Mouse (Mus musculus): ENCODE data around the gene Arhgef11. TPM values are rescaled to one million over a fixed set of nuclear protein-coding genes. Genes with fewer than 3 reads are reported as not detected.

Arhgef11 gene
- total and polyA plus RNA-seq, 3 experiments = 2.0 to 4.9 TPM; not detected in 1

GRCm38 (mm10) chr3:87624899-87625298, 7.5 kb downstream of the Arhgef11 start:
- TF ChIP-seq GABPA (IDR thresholded peaks at IDR 0.05; ENCODE audit: low read depth, low read length) = no peak
- TF ChIP-seq SMC3 (IDR thresholded peaks at IDR 0.05; ENCODE audit: low read depth, low read length) = no peak
- TF ChIP-seq MXI1 (IDR thresholded peaks at IDR 0.05; ENCODE audit: low read depth, low read length) = no peak
- TF ChIP-seq POLR2AphosphoS2 (IDR thresholded peaks at IDR 0.05; ENCODE audit: low read length) = no peak
- TF ChIP-seq KAT2A (conservative IDR thresholded peaks at IDR 0.05; ENCODE audit: low read depth, low read length) = no peak
- no peak for TF ChIP-seq ETS1 (IDR thresholded peaks at IDR 0.05; ENCODE audit: low read depth, low read length)
- TF ChIP-seq RCOR1 (IDR thresholded peaks at IDR 0.05; ENCODE audit: low read depth, low read length) = no peak
- TF ChIP-seq ZNF384 (IDR thresholded peaks at IDR 0.05; ENCODE audit: low read depth, low read length) = no peak
- TF ChIP-seq USF1 (IDR thresholded peaks at IDR 0.05; ENCODE audit: low read depth, low read length) = no peak
- TF ChIP-seq BHLHE40 (IDR thresholded peaks at IDR 0.05; ENCODE audit: borderline replicate concordance, low read depth, low read length) = no peak
- TF ChIP-seq POLR2AphosphoS5 (IDR thresholded peaks at IDR 0.05; ENCODE audit: borderline replicate concordance, low read depth, low read length) = no peak
- no peak for TF ChIP-seq EP300 (IDR thresholded peaks at IDR 0.05; ENCODE audit: low read depth in 1 of 2, low read length in 2 of 2)
- TF ChIP-seq MAX (IDR thresholded peaks at IDR 0.05; ENCODE audit: low read length) = no peak
- TF ChIP-seq ZMIZ1 (IDR thresholded peaks at IDR 0.05; ENCODE audit: low read depth, low read length) = no peak
- no peak for TF ChIP-seq MAZ (IDR thresholded peaks at IDR 0.05; ENCODE audit: low read depth, low read length)
- TF ChIP-seq MYC (IDR thresholded peaks at IDR 0.05; ENCODE audit: low read depth, low read length) = no peak
- TF ChIP-seq ZC3H11A (IDR thresholded peaks at IDR 0.05; ENCODE audit: low read depth, low read length) = no peak
- no peak for TF ChIP-seq USF2 (IDR thresholded peaks at IDR 0.05; ENCODE audit: borderline replicate concordance in 1 of 2, insufficient read depth in 1 of 2, low read depth in 1 of 2, low read length in 2 of 2)
- TF ChIP-seq MEF2A (IDR thresholded peaks at IDR 0.05; ENCODE audit: extremely low read depth, insufficient replicate concordance, low read depth, low read length, poor library complexity, severe bottlenecking) = no peak
- TF ChIP-seq NELFE (IDR thresholded peaks at IDR 0.05; ENCODE audit: low read depth, low read length) = no peak
- DNase-seq (ENCODE audit: low read depth, low spot score) = no peak

GRCm38 (mm10) chr3:87630899-87631298, 13.5 kb downstream of the Arhgef11 start:
- Histone ChIP-seq H3K27me3 (ENCODE audit: control insufficient read depth in 1 of 2, insufficient read depth in 2 of 2, low read length in 2 of 2) (no peaks in the 10 kb centered on the region), H3K4me1 (ENCODE audit: control insufficient read depth in 1 of 2, insufficient read depth in 2 of 2, low read length in 2 of 2) (no peaks in the 10 kb centered on the region), H3K36me3 (ENCODE audit: control insufficient read depth in 1 of 2, insufficient read depth in 2 of 2, low read length in 2 of 2) (no peaks in the 10 kb centered on the region), H3K79me2 (ENCODE audit: control insufficient read depth, insufficient read depth, low read length, poor library complexity) (no peaks in the 10 kb centered on the region), H3K4me3 (ENCODE audit: control insufficient read depth in 1 of 2, insufficient read depth in 1 of 2, low read depth in 2 of 2, low read length in 2 of 2) (no peak overlapping the region), H3K27ac (ENCODE audit: control insufficient read depth, low read depth, low read length) (no peak overlapping the region), H3K9ac (ENCODE audit: control insufficient read depth, low read depth, low read length, poor library complexity, severe bottlenecking) (no peak overlapping the region), H3K9me3 (replicated peaks; ENCODE audit: insufficient read depth, low read length) (no peaks in the 10 kb centered on the region)
- TF ChIP-seq SIN3A (IDR thresholded peaks at IDR 0.05; ENCODE audit: low read length) (no peak), RAD21 (IDR thresholded peaks at IDR 0.05; ENCODE audit: low read depth, low read length) (no peak), BHLHE40 (IDR thresholded peaks at IDR 0.05; ENCODE audit: borderline replicate concordance, low read depth, low read length) (no peak)
- DNase-seq (ENCODE audit: low read depth, low spot score) = no peak

More at GRCm38 (mm10) chr3:87624899-87625298, 7.5 kb downstream of the Arhgef11 start:
- H3K36me3 ChIP-seq (ENCODE audit: control insufficient read depth in 1 of 2, insufficient read depth in 2 of 2, low read length in 2 of 2) = no peaks in the 10 kb centered on the region
- no peaks in the 10 kb centered on the region for H3K79me2 ChIP-seq (ENCODE audit: control insufficient read depth, insufficient read depth, low read length, poor library complexity)
- no peak overlapping the region for H3K4me3 ChIP-seq (ENCODE audit: control insufficient read depth in 1 of 2, insufficient read depth in 1 of 2, low read depth in 2 of 2, low read length in 2 of 2)
- H3K27ac ChIP-seq (ENCODE audit: control insufficient read depth, low read depth, low read length) = no peak overlapping the region
- peaks cover 0 to 3% of the 10 kb centered on the region in 2 experiments; a peak in 1 of 4 replicates for H3K4me1 ChIP-seq (ENCODE audit: control insufficient read depth in 1 of 2, insufficient read depth in 2 of 2, low read length in 2 of 2)
- H3K27me3 ChIP-seq (ENCODE audit: control insufficient read depth in 1 of 2, insufficient read depth in 2 of 2, low read length in 2 of 2) = no peaks in the 10 kb centered on the region
- no peak overlapping the region for H3K9ac ChIP-seq (ENCODE audit: control insufficient read depth, low read depth, low read length, poor library complexity, severe bottlenecking)
- no peaks in the 10 kb centered on the region for H3K9me3 ChIP-seq (replicated peaks; ENCODE audit: insufficient read depth, low read length)
